Mouse (Mus musculus): ENCODE measurements around the gene Cercam. TPM values are rescaled to one million over a fixed set of nuclear protein-coding genes. Genes with fewer than 3 reads are reported as not detected.
"Not testable (repeated sequence)": the region's sequence is repeated elsewhere in the genome, so short reads cannot be mapped to it uniquely, and the experiment has no call there.

Cercam gene
- polyA plus RNA-seq, 1 experiment from 2014 or later: 24.5 TPM

DNA sequence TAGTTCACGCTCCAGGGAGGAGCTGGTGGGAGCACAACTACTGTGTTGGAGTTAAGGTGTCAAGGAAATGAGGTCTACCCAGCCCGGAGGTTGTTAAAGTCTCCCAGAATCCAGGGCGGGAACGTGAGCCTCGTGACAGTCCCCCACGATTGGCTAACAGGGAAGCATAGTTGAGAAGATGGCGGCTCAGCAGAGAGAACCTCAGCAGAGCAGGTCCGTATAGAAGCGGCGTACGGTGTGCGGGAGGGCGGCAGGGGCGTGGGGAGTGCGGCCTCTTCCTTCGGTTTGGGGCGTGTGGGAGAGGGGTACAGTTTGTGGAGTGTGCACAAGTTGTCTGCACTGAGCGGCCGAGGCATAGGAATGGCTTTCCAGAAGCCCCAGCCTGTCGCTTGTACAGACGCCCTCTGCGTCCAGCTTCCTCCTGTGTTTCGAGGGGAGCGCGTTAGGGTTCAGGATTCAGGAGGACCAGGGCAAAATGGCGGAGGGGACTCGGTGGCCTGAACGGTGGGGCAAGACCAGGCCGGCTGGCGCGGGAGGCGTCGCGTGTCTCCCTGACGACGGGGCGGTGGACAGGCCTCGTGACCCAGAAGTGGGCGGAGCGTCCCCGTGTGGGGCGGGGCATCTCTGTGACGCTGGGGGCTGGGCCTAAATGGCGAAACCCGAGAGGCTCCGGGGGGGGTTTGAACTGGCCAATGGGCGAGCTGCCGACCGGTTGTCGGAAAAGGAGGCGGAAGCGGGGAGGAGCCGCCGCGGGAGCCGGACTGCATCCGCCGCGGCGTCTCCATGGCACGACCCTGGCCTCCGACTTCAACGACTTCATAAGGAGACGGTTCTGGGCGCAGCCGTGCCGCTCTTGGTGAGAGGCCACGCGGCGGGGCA is 20.3 kb downstream of the Cercam start, which contains the start of gene Odf2:
Odf2 (plus strand) TSS at position 156 of the 879 bp plus-strand sequence.
- Histone ChIP-seq H3K4me3 (ENCODE audit: low read length) (peak within 1 kb of the TSS; percentile 100), H3K27ac (ENCODE audit: low read length) (peak within 1 kb of the TSS; percentile 84), H3K9ac (ENCODE audit: low read depth, low read length) (peak within 1 kb of the TSS; percentile 89), H3K4me1 (ENCODE audit: control insufficient read depth, insufficient read depth, low read length) (peaks cover 7% of the 10 kb centered on the region), H3K4me2 (ENCODE audit: low read depth, low read length) (peak within 1 kb of the TSS; percentile 96), H3K27me3 (replicated peaks; ENCODE audit: control insufficient read depth, insufficient read depth, low read length) (no peaks in the 10 kb centered on the region), H3K36me3 (ENCODE audit: control insufficient read depth, insufficient read depth, low read length) (0 out of 2 replicates have a peak, but pooled peaks cover 5% of the 10 kb centered on the region), H3K9me3 (ENCODE audit: control insufficient read depth, low read length) (no peaks in the 10 kb centered on the region)
- ATAC-seq: peak; percentile 89
- WGBS: 2% methylated on average over 65 of the region's 70 CpGs

DNA sequence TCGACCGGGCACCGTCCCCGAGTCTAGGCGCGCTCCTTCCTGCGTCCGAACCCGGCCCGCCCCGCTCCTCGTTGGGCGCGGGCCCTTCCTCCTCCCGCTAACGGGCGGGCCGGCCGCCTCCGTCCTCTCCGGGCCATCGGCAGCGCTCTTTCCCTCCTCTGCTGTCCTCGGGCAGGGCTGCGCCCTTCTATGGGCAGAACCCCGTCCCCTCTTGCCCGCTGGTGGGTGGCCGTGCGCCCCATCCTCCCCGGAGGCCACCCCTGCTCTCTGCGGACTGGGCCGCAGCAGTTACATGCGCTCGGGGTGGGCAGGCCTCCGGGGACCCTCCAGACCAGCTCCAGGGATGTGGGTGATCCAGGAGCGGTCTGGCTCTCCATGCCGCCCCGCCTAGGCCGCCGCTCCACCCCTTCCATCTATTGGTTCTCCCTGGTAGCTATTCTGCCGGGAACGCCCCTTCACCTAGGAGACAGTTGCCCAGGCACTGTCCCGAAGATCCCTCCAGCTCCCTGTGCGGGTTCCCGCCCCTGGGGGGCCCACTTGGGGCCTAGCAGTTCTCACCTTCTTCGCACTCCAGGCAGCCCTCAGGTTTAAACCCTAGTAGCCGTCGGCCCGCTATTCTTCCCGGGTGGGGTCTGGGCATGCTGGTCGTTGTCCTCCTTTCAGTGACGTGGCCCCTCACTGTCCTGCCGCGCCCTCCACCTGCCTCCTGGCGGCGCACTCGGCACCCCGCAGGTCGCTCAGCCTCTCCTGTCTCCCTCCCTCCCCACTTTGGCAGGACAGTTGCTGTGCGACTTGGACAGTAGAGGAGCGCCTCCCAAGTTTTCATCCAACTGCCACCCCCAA is 21.2 kb downstream of the Cercam start:
- Histone ChIP-seq H3K9me3 (ENCODE audit: control insufficient read depth, low read length) (no peaks in the 10 kb centered on the region), H3K27me3 (replicated peaks; ENCODE audit: control insufficient read depth, insufficient read depth, low read length) (no peaks in the 10 kb centered on the region), H3K4me1 (ENCODE audit: control insufficient read depth, insufficient read depth, low read length) (peaks cover 7% of the 10 kb centered on the region), H3K27ac (ENCODE audit: low read length) (peak overlapping the region; percentile 84), H3K4me3 (ENCODE audit: low read length) (peak overlapping the region; percentile 100), H3K9ac (ENCODE audit: low read depth, low read length) (peak overlapping the region; percentile 89), H3K36me3 (ENCODE audit: control insufficient read depth, insufficient read depth, low read length) (0 out of 2 replicates have a peak, but pooled peaks cover 5% of the 10 kb centered on the region), H3K4me2 (ENCODE audit: low read depth, low read length) (peak overlapping the region; percentile 87)
- WGBS: 1% methylated on average over 60 of the region's 61 CpGs
- peak; percentile 95 for ATAC-seq

DNA sequence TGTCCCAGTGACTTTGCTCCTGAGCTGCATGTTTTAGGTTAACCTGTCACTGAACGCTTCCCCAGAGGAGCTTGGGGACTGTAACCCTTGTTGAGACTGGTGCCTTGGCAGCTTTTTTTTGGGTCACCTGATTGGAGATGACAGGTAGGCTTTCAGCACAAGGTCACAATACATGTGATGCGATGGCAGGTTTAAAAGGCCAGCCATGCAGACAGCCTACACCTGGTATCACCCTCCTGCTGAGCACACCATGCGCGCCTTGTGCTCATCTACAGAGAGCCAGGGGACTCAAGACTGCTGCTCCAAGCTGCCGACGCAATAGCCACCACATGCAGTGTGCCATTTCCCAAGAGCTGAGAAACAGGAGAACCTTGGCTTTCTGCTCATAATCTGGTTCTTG is 22.8 kb downstream of the Cercam start:
- Histone ChIP-seq H3K4me2 (ENCODE audit: low read depth, low read length) (no peak overlapping the region), H3K9me3 (ENCODE audit: control insufficient read depth, low read length) (no peaks in the 10 kb centered on the region), H3K4me1 (ENCODE audit: control insufficient read depth, insufficient read depth, low read length) (peaks cover 7% of the 10 kb centered on the region), H3K27me3 (replicated peaks; ENCODE audit: control insufficient read depth, insufficient read depth, low read length) (no peaks in the 10 kb centered on the region), H3K4me3 (ENCODE audit: low read length) (no peak overlapping the region), H3K9ac (ENCODE audit: low read depth, low read length) (no peak overlapping the region), H3K36me3 (ENCODE audit: control insufficient read depth, insufficient read depth, low read length) (0 out of 2 replicates have a peak, but pooled peaks cover 5% of the 10 kb centered on the region), H3K27ac (ENCODE audit: low read length) (no peak overlapping the region)
- 93% methylated on average over 6 of the region's 6 CpGs for WGBS
- ATAC-seq: no peak

DNA sequence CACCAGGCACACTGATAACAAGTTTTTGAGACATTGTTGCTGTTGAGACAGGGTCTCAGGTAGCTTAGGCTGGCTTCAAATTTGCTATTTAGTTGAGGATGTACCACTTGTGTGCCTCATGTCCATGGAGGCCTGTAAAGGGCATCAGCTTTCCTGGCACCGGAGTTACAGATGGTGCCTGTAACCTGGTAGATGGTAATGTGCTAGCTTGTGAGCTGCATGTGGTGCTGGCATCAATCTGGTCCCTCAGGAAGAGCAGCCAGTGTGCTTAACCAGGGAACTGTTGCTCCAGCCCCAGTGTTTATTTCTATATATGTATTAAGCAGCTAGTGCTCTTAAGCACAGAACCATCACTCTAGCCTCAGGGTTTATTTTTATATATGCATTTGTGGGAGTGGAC is 27.1 kb downstream of the Cercam start:
- no peak overlapping the region for H3K9ac ChIP-seq (ENCODE audit: low read depth, low read length)
- no peak overlapping the region for H3K4me2 ChIP-seq (ENCODE audit: low read depth, low read length)
- 94% methylated on average over 1 of the region's 1 CpGs for WGBS
- no peak overlapping the region for H3K4me3 ChIP-seq (ENCODE audit: low read length)
- H3K4me1 ChIP-seq (ENCODE audit: control insufficient read depth, insufficient read depth, low read length): peaks cover under 1% of the 10 kb centered on the region
- peaks cover 8% of the 10 kb centered on the region; the same call in 1 of the 2 replicates for H3K36me3 ChIP-seq (ENCODE audit: control insufficient read depth, insufficient read depth, low read length)
- no peaks in the 10 kb centered on the region for H3K27me3 ChIP-seq (replicated peaks; ENCODE audit: control insufficient read depth, insufficient read depth, low read length)
- H3K9me3 ChIP-seq (ENCODE audit: control insufficient read depth, low read length): no peaks in the 10 kb centered on the region
- no peak overlapping the region for H3K27ac ChIP-seq (ENCODE audit: low read length)
- ATAC-seq: no peak

DNA sequence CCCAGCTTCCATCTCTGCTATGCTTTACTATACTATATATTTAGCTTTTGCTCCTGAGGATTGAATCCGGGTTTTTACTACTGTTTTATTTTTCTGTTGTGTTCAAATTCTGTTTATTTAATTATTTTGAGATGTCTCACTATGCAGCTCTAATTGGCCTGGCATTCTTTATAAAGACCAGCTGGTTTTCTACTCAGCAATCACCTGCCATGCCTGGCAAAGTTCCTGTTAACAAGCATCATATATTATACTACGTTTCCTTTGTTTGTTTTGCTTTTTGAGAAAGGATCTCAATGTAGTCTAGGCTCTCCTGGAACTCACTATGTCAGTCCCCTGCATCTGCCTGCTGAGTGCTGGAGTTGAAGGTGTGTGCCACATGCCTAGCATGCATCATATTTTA is 28.4 kb downstream of the Cercam start:
- no peak for ATAC-seq
- Histone ChIP-seq H3K27me3 (replicated peaks; ENCODE audit: control insufficient read depth, insufficient read depth, low read length) (no peaks in the 10 kb centered on the region), H3K4me1 (ENCODE audit: control insufficient read depth, insufficient read depth, low read length) (no peaks in the 10 kb centered on the region), H3K4me2 (ENCODE audit: low read depth, low read length) (no peak overlapping the region), H3K27ac (ENCODE audit: low read length) (no peak overlapping the region), H3K36me3 (ENCODE audit: control insufficient read depth, insufficient read depth, low read length) (peaks cover 20% of the 10 kb centered on the region; the same call in 1 of the 2 replicates), H3K9me3 (ENCODE audit: control insufficient read depth, low read length) (no peaks in the 10 kb centered on the region), H3K4me3 (ENCODE audit: low read length) (no peak overlapping the region), H3K9ac (ENCODE audit: low read depth, low read length) (no peak overlapping the region)
- 88% methylated on average over 2 of the region's 2 CpGs for WGBS

DNA sequence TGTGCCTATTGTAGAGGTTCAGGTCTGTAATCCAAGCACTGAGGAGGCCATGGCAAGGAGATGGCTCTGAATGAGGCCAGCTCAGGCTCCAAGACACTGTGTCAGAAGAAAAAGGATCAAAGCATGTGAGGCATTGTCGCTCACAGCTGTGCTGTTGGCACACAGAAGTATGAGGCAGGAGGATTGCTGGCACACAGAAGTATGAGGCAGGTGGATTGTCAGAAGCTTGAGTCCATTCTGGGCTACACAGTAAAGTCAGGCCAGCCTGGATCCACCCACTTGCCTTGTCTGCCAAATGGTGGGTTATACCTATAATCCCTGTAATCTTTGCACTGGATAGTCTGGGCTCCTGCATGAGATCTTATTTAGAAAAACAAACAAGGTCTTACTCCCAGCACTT is 29.1 kb downstream of the Cercam start:
- H3K4me3 ChIP-seq (ENCODE audit: low read length): no peak overlapping the region
- no peak overlapping the region for H3K27ac ChIP-seq (ENCODE audit: low read length)
- ATAC-seq: no peak
- no peaks in the 10 kb centered on the region for H3K4me1 ChIP-seq (ENCODE audit: control insufficient read depth, insufficient read depth, low read length)
- H3K9ac ChIP-seq (ENCODE audit: low read depth, low read length): no peak overlapping the region
- whole genome bisulfite sequencing: 93% methylated on average over 1 of the region's 1 CpGs
- peaks cover 21% of the 10 kb centered on the region for H3K36me3 ChIP-seq (ENCODE audit: control insufficient read depth, insufficient read depth, low read length)
- no peaks in the 10 kb centered on the region for H3K27me3 ChIP-seq (replicated peaks; ENCODE audit: control insufficient read depth, insufficient read depth, low read length)
- H3K9me3 ChIP-seq (ENCODE audit: control insufficient read depth, low read length): no peaks in the 10 kb centered on the region
- no peak overlapping the region for H3K4me2 ChIP-seq (ENCODE audit: low read depth, low read length)

DNA sequence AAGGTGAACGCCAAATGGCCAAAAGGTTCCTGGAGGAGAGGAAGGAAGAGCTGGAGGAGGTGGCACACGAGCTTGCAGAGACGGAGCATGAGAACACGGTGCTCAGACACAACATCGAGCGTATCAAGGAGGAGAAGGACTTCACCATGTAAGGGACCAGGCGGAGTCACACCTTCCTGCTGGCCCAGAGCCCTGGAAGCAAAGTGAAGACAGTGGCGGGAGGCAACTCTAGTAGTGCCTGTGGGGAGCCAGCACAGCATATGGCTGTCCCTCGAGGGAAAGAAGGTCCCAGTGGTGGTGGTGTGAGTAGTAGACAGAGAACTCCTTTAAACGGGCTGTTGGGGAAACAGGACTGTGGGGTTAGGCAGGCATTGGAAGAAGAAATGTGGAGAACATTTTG is 33.2 kb downstream of the Cercam start:
- no peak overlapping the region for H3K4me2 ChIP-seq (ENCODE audit: low read depth, low read length)
- no peaks in the 10 kb centered on the region for H3K4me1 ChIP-seq (ENCODE audit: control insufficient read depth, insufficient read depth, low read length)
- no peak for ATAC-seq
- 91% methylated on average over 10 of the region's 10 CpGs for WGBS
- H3K27ac ChIP-seq (ENCODE audit: low read length): no peak overlapping the region
- H3K36me3 ChIP-seq (ENCODE audit: control insufficient read depth, insufficient read depth, low read length): peaks cover 24% of the 10 kb centered on the region
- no peaks in the 10 kb centered on the region for H3K9me3 ChIP-seq (ENCODE audit: control insufficient read depth, low read length)
- no peak overlapping the region for H3K4me3 ChIP-seq (ENCODE audit: low read length)
- no peaks in the 10 kb centered on the region for H3K27me3 ChIP-seq (replicated peaks; ENCODE audit: control insufficient read depth, insufficient read depth, low read length)
- no peak overlapping the region for H3K9ac ChIP-seq (ENCODE audit: low read depth, low read length)

DNA sequence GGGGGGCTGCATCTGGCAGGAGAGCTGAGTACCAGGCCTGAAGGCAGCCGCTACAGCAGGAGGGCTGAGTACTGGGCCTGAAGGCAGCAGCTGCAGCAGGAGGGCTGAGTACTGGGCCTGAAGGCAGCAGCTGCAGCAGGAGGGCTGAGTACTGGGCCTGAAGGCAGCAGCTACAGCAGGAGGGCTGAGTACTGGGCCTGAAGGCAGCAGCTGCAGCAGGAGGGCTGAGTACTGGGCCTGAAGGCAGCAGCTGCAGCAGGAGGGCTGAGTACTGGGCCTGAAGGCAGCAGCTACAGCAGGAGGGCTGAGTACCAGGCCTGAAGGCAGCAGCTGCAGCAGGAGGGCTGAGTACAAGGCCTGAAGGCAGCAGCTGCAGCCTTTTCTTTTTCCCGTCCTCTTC is 39.2 kb downstream of the Cercam start:
- not testable (repeated sequence) for H3K9ac ChIP-seq (ENCODE audit: low read depth, low read length); H3K4me3 ChIP-seq (ENCODE audit: low read length); H3K27me3 ChIP-seq (replicated peaks; ENCODE audit: control insufficient read depth, insufficient read depth, low read length); H3K27ac ChIP-seq (ENCODE audit: low read length); ATAC-seq; H3K9me3 ChIP-seq (ENCODE audit: control insufficient read depth, low read length); H3K4me2 ChIP-seq (ENCODE audit: low read depth, low read length); H3K4me1 ChIP-seq (ENCODE audit: control insufficient read depth, insufficient read depth, low read length)
- WGBS: 88% methylated on average over 2 of the region's 2 CpGs
- peaks cover 15% of the 10 kb centered on the region for H3K36me3 ChIP-seq (ENCODE audit: control insufficient read depth, insufficient read depth, low read length)

DNA sequence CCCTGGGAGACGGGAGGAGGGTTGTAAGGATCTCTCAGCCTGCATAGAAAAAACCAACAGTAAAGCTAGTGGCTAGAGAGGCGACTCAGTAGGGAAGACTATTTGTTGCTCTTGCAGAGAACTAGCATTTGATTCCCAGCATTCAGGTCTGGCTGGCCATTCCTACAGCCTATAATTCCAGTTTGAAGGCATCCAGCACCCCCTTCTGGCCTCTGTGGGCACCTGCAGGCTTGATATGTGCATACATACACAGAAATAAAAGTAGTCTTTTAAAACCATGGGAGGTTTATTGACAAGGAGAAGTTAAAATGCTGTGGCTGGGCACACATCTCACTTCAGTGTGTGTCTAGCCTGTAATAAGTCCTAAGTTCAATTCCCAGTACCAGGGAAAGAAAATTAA is 41.1 kb downstream of the Cercam start:
- WGBS: 86% methylated on average over 2 of the region's 2 CpGs
- no peaks in the 10 kb centered on the region for H3K4me1 ChIP-seq (ENCODE audit: control insufficient read depth, insufficient read depth, low read length)
- no peak for ATAC-seq
- H3K4me3 ChIP-seq (ENCODE audit: low read length): no peak overlapping the region
- no peak overlapping the region for H3K4me2 ChIP-seq (ENCODE audit: low read depth, low read length)
- peaks cover 22% of the 10 kb centered on the region for H3K36me3 ChIP-seq (ENCODE audit: control insufficient read depth, insufficient read depth, low read length)
- no peak overlapping the region for H3K9ac ChIP-seq (ENCODE audit: low read depth, low read length)
- no peaks in the 10 kb centered on the region for H3K27me3 ChIP-seq (replicated peaks; ENCODE audit: control insufficient read depth, insufficient read depth, low read length)
- no peaks in the 10 kb centered on the region for H3K9me3 ChIP-seq (ENCODE audit: control insufficient read depth, low read length)
- H3K27ac ChIP-seq (ENCODE audit: low read length): no peak overlapping the region
